Mouse (Mus musculus) G1E (cell line): ENCODE data around the gene Obp2a. TPM values are rescaled to one million over a fixed set of nuclear protein-coding genes. Genes with fewer than 3 reads are reported as not detected.
"Not testable (repeated sequence)": the region's sequence is repeated elsewhere in the genome, so short reads cannot be mapped to it uniquely, and the experiment has no call there.

ENCODE experiments used
- ATAC-seq: 2 replicates; pipeline ENCODE4 v1.8.0; 2016; ENCODE audit warnings: mild to moderate bottlenecking; ENCODE audit not compliant: insufficient number of reproducible peaks, poor library complexity, low FRiP score, severe bottlenecking; ENCODE audit errors: extremely low read depth
- DNase-seq: peaks from one replicate; pipeline ENCODE4 v3.0.0; 2012; ENCODE audit warnings: low spot score
- H3K27me3 ChIP-seq: 2 replicates; pipeline ENCODE4 v1.6.1; 2012; ENCODE audit warnings: mild to moderate bottlenecking, low read length, inconsistent platforms; ENCODE audit not compliant: insufficient read depth
- H3K36me3 ChIP-seq: replicated peaks from 2 replicates; pipeline ENCODE3; 2012; ENCODE audit warnings: mild to moderate bottlenecking, inconsistent platforms
- H3K4me1 ChIP-seq: 2 replicates; pipeline ENCODE4 v1.6.1; 2012; ENCODE audit warnings: low read depth, low read length, inconsistent platforms, mixed read lengths; ENCODE audit not compliant: insufficient read depth
- H3K4me3 ChIP-seq: 2 replicates; pipeline ENCODE4 v1.5.1; 2012; ENCODE audit warnings: low read depth, mild to moderate bottlenecking, inconsistent platforms, low read length, moderate library complexity, mixed read lengths
- H3K9me3 ChIP-seq: replicated peaks from 2 replicates; pipeline ENCODE4 v1.6.1; 2012; ENCODE audit warnings: inconsistent platforms
- CTCF ChIP-seq: IDR thresholded peaks from 2 replicates; pipeline ENCODE4 v1.5.1; 2012; ENCODE audit warnings: low read depth, low read length, inconsistent platforms, mixed read lengths
- GATA1 ChIP-seq: IDR thresholded peaks from 2 replicates; pipeline ENCODE4 v1.6.1; 2012; ENCODE audit warnings: borderline replicate concordance, low read length, inconsistent platforms, mixed read lengths
- GATA2 ChIP-seq: IDR thresholded peaks from 2 replicates; pipeline ENCODE4 v1.6.1; 2012; ENCODE audit warnings: low read depth, low read length, inconsistent platforms, borderline replicate concordance
- POLR2AphosphoS5 ChIP-seq: IDR thresholded peaks from 2 replicates; pipeline ENCODE4 v1.6.1; 2012; ENCODE audit warnings: low read depth, low read length, inconsistent platforms; ENCODE audit not compliant: insufficient replicate concordance
- TAL1 ChIP-seq: conservative IDR thresholded peaks from 2 replicates; pipeline ENCODE4 v1.6.1; 2012; ENCODE audit warnings: low read depth, low read length, inconsistent platforms, mixed read lengths
- polyA plus RNA-seq: library from polyadenylated mRNA; stranded (reverse); fragments of >175 nt; gene quantifications from 2 replicates; pipeline ENCODE4 v1.2.3, GENCODE M21; 2012
- total RNA-seq, 2 experiments: library from RNA; stranded (forward) in 1 of 2; stranded (reverse) in 1 of 2; fragments of 200-1000 nt in 1 of 2; fragments of >200 nt in 1 of 2; fragmentation: Nextera tagmentation in 1 of 2; gene quantifications; 2 replicates each; pipeline ENCODE4 v1.2.3; 2014 to 2017

The Obp2a gene
- not detected in 2 replicates for total RNA-seq (2014; fragmentation: Nextera tagmentation)
- total RNA-seq (2017): not detected in 2 replicates
- polyA plus RNA-seq: not detected in 2 replicates

GRCm38 (mm10) chr2:25699743-25700142, at the start of gene Obp2a:
Gene Obp2a, plus strand, starts transcription at chr2:25700043.
- not testable (repeated sequence) for ATAC-seq

GRCm38 (mm10) chr2:25652902-25653301, 46.9 kb upstream of the Obp2a start, which contains the start of gene Lcn8:
Gene Lcn8, plus strand, starts transcription at chr2:25653120.
- Histone ChIP-seq H3K27me3 (peaks cover 28% of the 10 kb centered on the region), H3K36me3 (no peaks in the 10 kb centered on the region), H3K9me3 (no peaks in the 10 kb centered on the region), H3K4me3 (no peak within 1 kb of the TSS), H3K4me1 (no peaks in the 10 kb centered on the region)
- ATAC-seq: no peak
- no peak for DNase-seq
- TF ChIP-seq GATA2: no peak
- no peak for TF ChIP-seq CTCF

More at GRCm38 (mm10) chr2:25699743-25700142, at the start of gene Obp2a:
- peaks cover 11% of the 10 kb centered on the region; the same call in 1 of the 2 replicates for H3K27me3 ChIP-seq
- H3K4me3 ChIP-seq, H3K9me3 ChIP-seq, H3K4me1 ChIP-seq, DNase-seq, H3K36me3 ChIP-seq: not testable (repeated sequence)

GRCm38 (mm10) chr2:25654502-25654901, 45.3 kb upstream of the Obp2a start:
- no peak overlapping the region for H3K4me3 ChIP-seq
- H3K27me3 ChIP-seq: peaks cover 28% of the 10 kb centered on the region
- DNase-seq (no peak), ATAC-seq (no peak)
- no peaks in the 10 kb centered on the region for H3K4me1 ChIP-seq
- TF ChIP-seq POLR2AphosphoS5 (no peak), TAL1 (no peak), CTCF (no peak), GATA2 (no peak), GATA1 (no peak)
- no peaks in the 10 kb centered on the region for H3K9me3 ChIP-seq
- no peaks in the 10 kb centered on the region for H3K36me3 ChIP-seq

GRCm38 (mm10) chr2:25656691-25657090, 43.2 kb upstream of the Obp2a start:
- ATAC-seq (no peak), DNase-seq (no peak)
- Histone ChIP-seq H3K36me3 (no peaks in the 10 kb centered on the region), H3K9me3 (no peaks in the 10 kb centered on the region), H3K4me1 (no peaks in the 10 kb centered on the region), H3K27me3 (peaks cover 23% of the 10 kb centered on the region), H3K4me3 (no peak overlapping the region)
- TF ChIP-seq GATA1 (no peak), CTCF (no peak), TAL1 (no peak), POLR2AphosphoS5 (no peak), GATA2 (no peak)

- no peaks in the 10 kb centered on the region for H3K4me1 ChIP-seq
- ATAC-seq (no peak), DNase-seq (no peak)
- H3K27me3 ChIP-seq: peaks cover 23% of the 10 kb centered on the region
- no peaks in the 10 kb centered on the region for H3K36me3 ChIP-seq
- no peaks in the 10 kb centered on the region for H3K9me3 ChIP-seq
- H3K4me3 ChIP-seq: no peak overlapping the region
- TF ChIP-seq CTCF (no peak), TAL1 (no peak), GATA2 (no peak), POLR2AphosphoS5 (no peak), GATA1 (no peak)
These were observed 42.6 kb upstream of the Obp2a start for GRCm38 (mm10) chr2:25657246-25657645.

- Histone ChIP-seq H3K4me1 (no peaks in the 10 kb centered on the region), H3K9me3 (no peaks in the 10 kb centered on the region), H3K36me3 (no peaks in the 10 kb centered on the region), H3K4me3 (no peak within 1 kb of the TSS), H3K27me3 (peaks cover 23% of the 10 kb centered on the region)
- ATAC-seq (no peak), DNase-seq (no peak)
- TF ChIP-seq POLR2AphosphoS5 (no peak), TAL1 (no peak), CTCF (no peak), GATA2 (no peak), GATA1 (no peak)
These were observed 42.2 kb upstream of the Obp2a start, which contains the start of gene Lcn5 for GRCm38 (mm10) chr2:25657652-25658051. Gene Lcn5, plus strand, starts transcription at chr2:25657952.

- Histone ChIP-seq H3K4me3 (no peak overlapping the region), H3K27me3 (peaks cover 5% of the 10 kb centered on the region), H3K9me3 (no peaks in the 10 kb centered on the region), H3K4me1 (no peaks in the 10 kb centered on the region), H3K36me3 (no peaks in the 10 kb centered on the region)
- DNase-seq (no peak), ATAC-seq (no peak)
- TF ChIP-seq GATA1 (no peak), CTCF (no peak), POLR2AphosphoS5 (no peak)
These were observed 39.6 kb upstream of the Obp2a start for GRCm38 (mm10) chr2:25660279-25660678.
